Mouse (Mus musculus): ENCODE data around the gene 9130213A22Rik. TPM values are rescaled to one million over a fixed set of nuclear protein-coding genes. Genes with fewer than 3 reads are reported as not detected.
A peak's percentile ranks its signal among the peaks of the same experiment; 100 is the strongest.

The 9130213A22Rik gene
- polyA plus RNA-seq, 1 experiment from 2014 or later = 0.27 TPM

GRCm38 (mm10) chr11:69120221-69121000, 2.0 kb downstream of the 9130213A22Rik start, which contains the start of gene Hes7:
TSS of gene Hes7 (plus strand) at chr11:69120404.
- H3K9ac ChIP-seq (ENCODE audit: low read length) = peak within 1 kb of the TSS; percentile 85
- H3K4me1 ChIP-seq (ENCODE audit: control insufficient read depth, insufficient read depth, low read length) = peaks cover 21% of the 10 kb centered on the region
- H3K9me3 ChIP-seq (replicated peaks; ENCODE audit: control insufficient read depth, low read length) = no peaks in the 10 kb centered on the region
- 3% methylated on average over 27 of the region's 27 CpGs for WGBS
- no peak within 1 kb of the TSS for H3K27ac ChIP-seq (ENCODE audit: low read length)
- peak within 1 kb of the TSS; percentile 95 for H3K4me2 ChIP-seq (ENCODE audit: low read depth, low read length)
- H3K36me3 ChIP-seq (ENCODE audit: control insufficient read depth, insufficient read depth, low read length) = no peaks in the 10 kb centered on the region
- H3K4me3 ChIP-seq (replicated peaks; ENCODE audit: low read length) = peak within 1 kb of the TSS; percentile 57
- ATAC-seq (ENCODE audit: insufficient read depth, low FRiP score) = no peak
- H3K27me3 ChIP-seq (ENCODE audit: control insufficient read depth, insufficient read depth, low read length) = no peaks in the 10 kb centered on the region

- no peak for ATAC-seq (ENCODE audit: insufficient read depth, low FRiP score)
- Histone ChIP-seq H3K9me3 (replicated peaks; ENCODE audit: control insufficient read depth, low read length) (no peaks in the 10 kb centered on the region), H3K4me3 (replicated peaks; ENCODE audit: low read length) (peak overlapping the region; percentile 57), H3K27ac (ENCODE audit: low read length) (no peak overlapping the region), H3K4me1 (ENCODE audit: control insufficient read depth, insufficient read depth, low read length) (peaks cover 21% of the 10 kb centered on the region), H3K27me3 (ENCODE audit: control insufficient read depth, insufficient read depth, low read length) (no peaks in the 10 kb centered on the region), H3K36me3 (ENCODE audit: control insufficient read depth, insufficient read depth, low read length) (no peaks in the 10 kb centered on the region), H3K9ac (ENCODE audit: low read length) (peak overlapping the region; percentile 65; the same call in 1 of the 2 replicates), H3K4me2 (ENCODE audit: low read depth, low read length) (peak overlapping the region; percentile 95)
- WGBS = 49% methylated on average over 14 of the region's 14 CpGs
Observed at GRCm38 (mm10) chr11:69119446-69120155, 2.8 kb downstream of the 9130213A22Rik start.

GRCm38 (mm10) chr11:69118765-69119164, 3.6 kb downstream of the 9130213A22Rik start:
- H3K4me2 ChIP-seq (ENCODE audit: low read depth, low read length) = peak overlapping the region; percentile 95
- 2% methylated on average over 15 of the region's 15 CpGs for WGBS
- ATAC-seq (ENCODE audit: insufficient read depth, low FRiP score) = no peak
- no peaks in the 10 kb centered on the region for H3K36me3 ChIP-seq (ENCODE audit: control insufficient read depth, insufficient read depth, low read length)
- no peaks in the 10 kb centered on the region for H3K27me3 ChIP-seq (ENCODE audit: control insufficient read depth, insufficient read depth, low read length)
- H3K9ac ChIP-seq (ENCODE audit: low read length) = 0 out of 2 replicates have a peak overlapping the region, but pooled peaks have one; percentile 23
- peak overlapping the region; percentile 66 for H3K4me3 ChIP-seq (replicated peaks; ENCODE audit: low read length)
- H3K9me3 ChIP-seq (replicated peaks; ENCODE audit: control insufficient read depth, low read length) = no peaks in the 10 kb centered on the region
- H3K4me1 ChIP-seq (ENCODE audit: control insufficient read depth, insufficient read depth, low read length) = peaks cover 21% of the 10 kb centered on the region
- H3K27ac ChIP-seq (ENCODE audit: low read length) = no peak overlapping the region; the same call in 1 of the 2 replicates

GRCm38 (mm10) chr11:69117737-69118695, 4.4 kb downstream of the 9130213A22Rik start:
- Histone ChIP-seq H3K27ac (ENCODE audit: low read length) (peak overlapping the region; percentile 87), H3K36me3 (ENCODE audit: control insufficient read depth, insufficient read depth, low read length) (no peaks in the 10 kb centered on the region), H3K27me3 (ENCODE audit: control insufficient read depth, insufficient read depth, low read length) (no peaks in the 10 kb centered on the region), H3K9ac (ENCODE audit: low read length) (peak overlapping the region; percentile 77), H3K4me1 (ENCODE audit: control insufficient read depth, insufficient read depth, low read length) (peaks cover 21% of the 10 kb centered on the region), H3K9me3 (replicated peaks; ENCODE audit: control insufficient read depth, low read length) (no peaks in the 10 kb centered on the region), H3K4me2 (ENCODE audit: low read depth, low read length) (peak overlapping the region; percentile 69), H3K4me3 (replicated peaks; ENCODE audit: low read length) (peak overlapping the region; percentile 66)
- ATAC-seq (ENCODE audit: insufficient read depth, low FRiP score) = peak; percentile 34
- WGBS = under 1% methylated on average over 45 of the region's 45 CpGs

GRCm38 (mm10) chr11:69116843-69117242, 5.5 kb downstream of the 9130213A22Rik start:
- WGBS = 42% methylated on average over 5 of the region's 5 CpGs
- H3K36me3 ChIP-seq (ENCODE audit: control insufficient read depth, insufficient read depth, low read length) = no peaks in the 10 kb centered on the region

GRCm38 (mm10) chr11:69114621-69115020, 7.8 kb downstream of the 9130213A22Rik start:
- 79% methylated on average over 3 of the region's 3 CpGs for WGBS
- Histone ChIP-seq H3K4me2 (ENCODE audit: low read depth, low read length) (no peak overlapping the region), H3K4me3 (replicated peaks; ENCODE audit: low read length) (no peak overlapping the region), H3K9me3 (replicated peaks; ENCODE audit: control insufficient read depth, low read length) (no peaks in the 10 kb centered on the region), H3K27ac (ENCODE audit: low read length) (no peak overlapping the region), H3K9ac (ENCODE audit: low read length) (no peak overlapping the region), H3K4me1 (ENCODE audit: control insufficient read depth, insufficient read depth, low read length) (peaks cover 8% of the 10 kb centered on the region), H3K36me3 (ENCODE audit: control insufficient read depth, insufficient read depth, low read length) (no peaks in the 10 kb centered on the region), H3K27me3 (ENCODE audit: control insufficient read depth, insufficient read depth, low read length) (no peaks in the 10 kb centered on the region)
- ATAC-seq (ENCODE audit: insufficient read depth, low FRiP score) = no peak

More at GRCm38 (mm10) chr11:69116843-69117242, 5.5 kb downstream of the 9130213A22Rik start:
- H3K4me1 ChIP-seq (ENCODE audit: control insufficient read depth, insufficient read depth, low read length) = peaks cover 21% of the 10 kb centered on the region
- H3K9ac ChIP-seq (ENCODE audit: low read length) = no peak overlapping the region
- peak overlapping the region; percentile 69; the same call in 1 of the 2 replicates for H3K4me2 ChIP-seq (ENCODE audit: low read depth, low read length)
- H3K27me3 ChIP-seq (ENCODE audit: control insufficient read depth, insufficient read depth, low read length) = no peaks in the 10 kb centered on the region
- ATAC-seq (ENCODE audit: insufficient read depth, low FRiP score) = no peak
- no peaks in the 10 kb centered on the region for H3K9me3 ChIP-seq (replicated peaks; ENCODE audit: control insufficient read depth, low read length)
- no peak overlapping the region for H3K27ac ChIP-seq (ENCODE audit: low read length)
- H3K4me3 ChIP-seq (replicated peaks; ENCODE audit: low read length) = no peak overlapping the region

- no peak for ATAC-seq (ENCODE audit: insufficient read depth, low FRiP score)
- Histone ChIP-seq H3K27me3 (ENCODE audit: control insufficient read depth, insufficient read depth, low read length) (no peaks in the 10 kb centered on the region), H3K27ac (ENCODE audit: low read length) (no peak overlapping the region), H3K4me3 (replicated peaks; ENCODE audit: low read length) (no peak overlapping the region), H3K36me3 (ENCODE audit: control insufficient read depth, insufficient read depth, low read length) (no peaks in the 10 kb centered on the region; the same call in 1 of the 2 replicates), H3K9ac (ENCODE audit: low read length) (no peak overlapping the region), H3K9me3 (replicated peaks; ENCODE audit: control insufficient read depth, low read length) (no peaks in the 10 kb centered on the region), H3K4me1 (ENCODE audit: control insufficient read depth, insufficient read depth, low read length) (peaks cover 3% of the 10 kb centered on the region), H3K4me2 (ENCODE audit: low read depth, low read length) (no peak overlapping the region)
- WGBS = 71% methylated on average over 3 of the region's 3 CpGs
Observed at GRCm38 (mm10) chr11:69114018-69114417, 8.4 kb downstream of the 9130213A22Rik start.

- no peak overlapping the region for H3K9ac ChIP-seq (ENCODE audit: low read length)
Observed at GRCm38 (mm10) chr11:69111865-69112264, 10.5 kb downstream of the 9130213A22Rik start.

More at GRCm38 (mm10) chr11:69111865-69112264, 10.5 kb downstream of the 9130213A22Rik start:
- Histone ChIP-seq H3K4me1 (ENCODE audit: control insufficient read depth, insufficient read depth, low read length) (no peaks in the 10 kb centered on the region), H3K27ac (ENCODE audit: low read length) (no peak overlapping the region), H3K9me3 (replicated peaks; ENCODE audit: control insufficient read depth, low read length) (no peaks in the 10 kb centered on the region), H3K4me2 (ENCODE audit: low read depth, low read length) (no peak overlapping the region), H3K27me3 (ENCODE audit: control insufficient read depth, insufficient read depth, low read length) (no peaks in the 10 kb centered on the region), H3K36me3 (ENCODE audit: control insufficient read depth, insufficient read depth, low read length) (peaks cover 5% of the 10 kb centered on the region), H3K4me3 (replicated peaks; ENCODE audit: low read length) (no peak overlapping the region)
- 56% methylated on average over 4 of the region's 4 CpGs for WGBS
- ATAC-seq (ENCODE audit: insufficient read depth, low FRiP score) = no peak
